Mouse (Mus musculus) gastrocnemius, postnatal 4 days (tissue): Measurements from ENCODE around the gene Lipn. TPM values are rescaled to one million over a fixed set of nuclear protein-coding genes. Genes with fewer than 3 reads are reported as not detected.

ENCODE experiments used
- DNase-seq, 2 experiments: peaks; one replicate each; pipeline ENCODE4 v3.0.0; 2021 to 2022; ENCODE audit warnings: low spot score in 2 of 2, mixed read lengths in 2 of 2
- long read RNA-seq, 2 experiments: library from polyadenylated mRNA; stranded (forward); transcript quantifications; one replicate each; pipeline ENCODE4 v2.0.0; 2021
- total RNA-seq, 2 experiments: library from RNA; stranded (reverse); gene quantifications; 2 replicates each; pipeline ENCODE4 v1.2.3; 2021

The Lipn gene
- total RNA-seq = not detected
- long read RNA-seq, experiment 1, partial matches to known transcripts = 0 of 1 reads
- long read RNA-seq, experiment 1, other reads (novel, unspliced or antisense) = 1 of 1 reads
- long read RNA-seq, experiment 2 = 0 reads

- DNase-seq = no peak
Measured at GRCm38 (mm10) chr19:34066779-34067472, at the start of gene Lipn. Gene Lipn (plus strand): TSS chr19:34067358.

- DNase-seq = no peak
Measured at GRCm38 (mm10) chr19:34021440-34022172, 45.6 kb upstream of the Lipn start.

GRCm38 (mm10) chr19:34022759-34023158 is 44.4 kb upstream of the Lipn start:
- DNase-seq = no peak

- DNase-seq = no peak
Measured at GRCm38 (mm10) chr19:34039731-34040130, 27.4 kb upstream of the Lipn start.

- no peak for DNase-seq
Measured at GRCm38 (mm10) chr19:34043008-34043407, 24.1 kb upstream of the Lipn start.

- DNase-seq = no peak
Measured at GRCm38 (mm10) chr19:34049371-34050039, 17.7 kb upstream of the Lipn start.

- no peak for DNase-seq
Measured at GRCm38 (mm10) chr19:34051502-34051901, 15.7 kb upstream of the Lipn start.

GRCm38 (mm10) chr19:34063547-34063946 is 3.6 kb upstream of the Lipn start:
- no peak for DNase-seq

GRCm38 (mm10) chr19:34064059-34064458 is 3.1 kb upstream of the Lipn start:
- no peak for DNase-seq

- DNase-seq = no peak
Measured at GRCm38 (mm10) chr19:34074239-34074638, 7.1 kb downstream of the Lipn start.

- DNase-seq = no peak
Measured at GRCm38 (mm10) chr19:34078130-34078529, 11.0 kb downstream of the Lipn start.

GRCm38 (mm10) chr19:34089011-34089680 is 22.0 kb downstream of the Lipn start:
- no peak for DNase-seq

GRCm38 (mm10) chr19:34095381-34095780 is 28.2 kb downstream of the Lipn start:
- no peak for DNase-seq

GRCm38 (mm10) chr19:34096228-34096627 is 29.1 kb downstream of the Lipn start:
- DNase-seq = no peak

- DNase-seq = no peak
Measured at GRCm38 (mm10) chr19:34100633-34101032, 33.5 kb downstream of the Lipn start, which contains the start of gene Lipm. Gene Lipm (plus strand): TSS chr19:34100933.

- DNase-seq = no peak
Measured at GRCm38 (mm10) chr19:34101888-34102287, 34.7 kb downstream of the Lipn start.

- DNase-seq = no peak
Measured at GRCm38 (mm10) chr19:34104841-34105240, 37.7 kb downstream of the Lipn start.

- no peak for DNase-seq
Measured at GRCm38 (mm10) chr19:34119102-34119501, 51.9 kb downstream of the Lipn start.

- no peak for DNase-seq
Measured at GRCm38 (mm10) chr19:34119653-34120052, 52.5 kb downstream of the Lipn start.

- DNase-seq = no peak
Measured at GRCm38 (mm10) chr19:34120107-34120731, 53.1 kb downstream of the Lipn start.
